Mouse (Mus musculus): ENCODE data around the gene Orai1. TPM values are rescaled to one million over a fixed set of nuclear protein-coding genes. Genes with fewer than 3 reads are reported as not detected.
"Not testable (repeated sequence)": the region's sequence is repeated elsewhere in the genome, so short reads cannot be mapped to it uniquely, and the experiment has no call there.

Orai1 gene
- polyA plus RNA-seq, 1 experiment, result 86.0 TPM

DNA sequence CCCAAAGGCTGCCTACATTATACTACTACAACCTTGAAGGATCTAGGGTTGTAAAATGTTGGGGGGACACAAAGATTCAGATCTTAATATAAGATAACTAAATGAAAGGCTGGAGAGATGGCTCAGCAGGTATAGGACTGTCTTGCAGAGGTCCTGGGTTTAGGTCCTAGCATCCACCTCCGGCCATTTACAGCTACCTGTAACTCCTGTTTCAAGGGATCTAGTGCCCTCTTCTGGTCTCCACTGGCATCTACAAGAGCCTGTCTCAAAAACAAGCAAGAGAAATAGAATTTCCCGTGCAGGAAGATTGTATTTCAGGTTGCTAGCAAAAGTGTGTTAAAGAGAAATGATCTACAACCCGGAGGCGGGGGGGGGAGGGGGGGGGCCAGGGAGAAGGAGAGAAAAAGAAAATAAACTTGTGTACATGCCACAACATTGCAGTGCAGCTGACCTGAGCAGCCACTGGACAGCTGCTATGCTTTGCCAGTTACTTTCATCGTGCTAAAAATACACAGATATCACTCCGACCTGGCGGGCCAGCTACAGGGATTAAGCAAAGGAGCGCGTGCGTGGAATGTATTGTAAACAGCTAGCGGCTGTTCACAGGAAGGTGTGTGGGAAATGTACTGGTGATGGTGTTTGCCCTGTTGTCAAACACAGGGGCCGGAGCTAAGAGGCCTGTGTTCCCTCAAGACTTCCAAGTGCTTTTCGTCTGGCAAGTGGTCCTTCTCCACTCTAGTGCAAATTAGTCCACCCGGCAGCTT, 45.1 kb downstream of the Orai1 start:
- no peak for DNase-seq (ENCODE audit: low read depth, low spot score)
- WGBS, result 22% methylated on average over 14 of the region's 14 CpGs

DNA sequence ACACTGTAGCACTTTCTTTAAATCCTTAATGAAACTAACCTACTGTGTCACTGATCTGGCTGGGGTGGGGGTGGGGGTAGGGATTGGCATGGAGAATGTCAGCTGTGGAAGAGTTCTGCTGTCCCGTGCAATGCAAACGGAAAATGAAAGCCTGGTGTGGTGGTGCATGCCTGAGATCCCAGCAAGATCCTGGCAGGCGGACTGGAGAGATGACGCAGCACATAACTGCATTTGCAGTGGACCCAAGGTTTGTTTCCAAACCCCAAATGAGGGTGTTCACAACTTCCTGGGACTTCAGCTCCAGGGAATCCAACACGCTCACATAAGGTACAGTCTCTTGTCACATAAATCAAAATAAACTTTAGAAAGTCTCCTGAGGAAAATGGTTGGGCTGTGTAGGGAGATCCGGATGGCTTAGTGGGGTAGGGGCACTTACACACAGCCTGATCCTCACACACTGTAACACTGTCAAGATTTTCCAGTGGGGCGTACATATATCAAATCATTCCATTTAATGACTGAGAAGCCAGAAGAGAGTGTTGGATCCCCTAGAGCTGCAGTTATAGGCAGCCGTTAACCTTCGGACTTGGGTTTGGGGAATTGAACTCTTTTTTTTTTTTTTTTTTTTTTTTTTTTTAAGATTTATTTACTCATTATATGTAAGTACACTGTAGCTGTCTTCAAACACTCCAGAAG, 46.0 kb downstream of the Orai1 start:
- 39% methylated on average over 9 of the region's 9 CpGs for WGBS
- DNase-seq (ENCODE audit: low read depth, low spot score), result no peak

DNA sequence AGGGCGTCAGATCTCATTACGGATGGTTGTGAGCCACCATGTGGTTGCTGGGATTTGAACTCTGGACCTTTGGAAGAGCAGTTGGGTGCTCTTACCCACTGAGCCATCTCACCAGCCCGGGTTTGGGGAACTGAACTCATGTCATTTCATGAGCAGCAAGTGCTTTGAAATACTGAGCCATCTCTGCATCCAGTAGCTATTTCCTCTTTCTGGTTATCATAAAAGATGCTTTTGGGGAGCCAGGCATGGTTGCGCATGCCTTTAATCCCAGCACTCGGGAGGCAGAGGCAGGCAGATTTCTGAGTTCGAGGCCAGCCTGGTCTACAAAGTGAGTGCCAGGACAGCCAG, 46.5 kb downstream of the Orai1 start:
- 58% methylated on average over 6 of the region's 6 CpGs for WGBS
- not testable (repeated sequence) for DNase-seq (ENCODE audit: low read depth, low spot score)

DNA sequence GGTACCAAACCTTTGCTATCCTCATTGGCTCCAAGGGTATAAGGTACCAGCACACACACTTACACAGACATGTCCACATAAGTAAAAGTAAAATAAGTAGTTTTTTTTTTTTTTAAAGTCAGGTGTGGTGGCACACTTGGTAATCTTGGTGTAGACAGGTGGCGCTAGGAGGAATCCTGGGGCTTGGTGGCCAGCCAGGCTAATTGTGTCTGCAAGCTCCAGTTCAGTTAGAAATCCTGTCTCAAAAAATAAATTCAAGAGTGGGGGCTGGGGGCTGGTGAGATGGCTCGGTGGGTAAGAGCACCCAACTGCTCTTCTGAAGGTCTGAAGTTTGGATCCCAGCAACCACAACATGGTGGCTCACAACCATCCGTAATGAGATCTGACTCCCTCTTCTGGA, 48.3 kb downstream of the Orai1 start:
- WGBS, result 87% methylated on average over 3 of the region's 3 CpGs

DNA sequence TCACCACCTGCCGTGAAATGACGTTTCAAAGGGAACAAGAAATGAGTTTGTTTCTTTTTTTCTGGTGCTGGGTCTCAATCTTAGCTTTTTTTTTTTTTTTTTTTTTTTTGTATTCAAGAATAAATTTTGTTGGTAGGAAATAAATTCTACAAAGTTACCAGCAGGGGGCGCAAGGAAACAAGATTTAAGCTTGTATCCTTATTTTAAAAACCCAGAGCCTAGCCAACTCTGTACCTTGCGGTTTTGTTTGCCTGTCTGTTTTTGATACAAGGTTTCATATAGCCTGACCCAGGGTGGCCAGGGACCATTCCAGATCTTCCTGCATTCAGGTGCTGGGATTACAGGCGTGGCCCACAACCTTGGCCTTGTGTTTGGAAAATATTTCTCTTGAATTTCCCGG, 49.3 kb downstream of the Orai1 start:
- 22% methylated on average over 6 of the region's 6 CpGs for WGBS
- DNase-seq (ENCODE audit: low read depth, low spot score), result no peak

More for the DNA sequence above, 48.3 kb downstream of the Orai1 start:
- DNase-seq (ENCODE audit: low read depth, low spot score), result no peak

DNA sequence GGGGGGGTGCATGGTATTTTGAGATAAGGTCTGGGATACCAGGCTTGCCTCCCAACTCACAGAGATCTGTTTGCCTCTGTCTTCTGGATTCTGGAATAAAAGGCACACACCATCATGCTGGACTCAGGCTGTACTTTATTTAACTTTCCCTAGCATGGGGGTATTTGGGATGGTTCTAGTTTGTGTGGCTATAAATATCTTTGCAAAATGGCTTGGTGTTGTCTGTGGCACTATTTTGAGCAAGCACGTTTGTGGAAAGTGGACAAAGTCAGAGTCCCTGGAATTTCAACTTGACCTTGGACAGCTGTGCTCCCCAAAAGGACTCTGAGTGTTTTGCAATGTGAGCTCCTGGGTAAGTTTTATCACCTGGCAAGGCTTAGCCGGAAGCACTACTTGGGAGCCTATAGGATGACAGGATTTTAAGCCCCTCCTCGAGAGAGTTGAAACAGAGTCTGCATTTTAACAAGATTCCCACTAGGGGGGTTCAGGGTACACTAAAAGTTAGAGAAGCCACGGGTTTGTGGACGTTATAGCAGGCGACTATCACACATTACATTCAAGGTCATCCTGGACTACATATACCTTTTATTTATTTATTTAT, 52.6 kb downstream of the Orai1 start:
- 4% methylated on average over 6 of the region's 6 CpGs for WGBS
- DNase-seq (ENCODE audit: low read depth, low spot score), result no peak

DNA sequence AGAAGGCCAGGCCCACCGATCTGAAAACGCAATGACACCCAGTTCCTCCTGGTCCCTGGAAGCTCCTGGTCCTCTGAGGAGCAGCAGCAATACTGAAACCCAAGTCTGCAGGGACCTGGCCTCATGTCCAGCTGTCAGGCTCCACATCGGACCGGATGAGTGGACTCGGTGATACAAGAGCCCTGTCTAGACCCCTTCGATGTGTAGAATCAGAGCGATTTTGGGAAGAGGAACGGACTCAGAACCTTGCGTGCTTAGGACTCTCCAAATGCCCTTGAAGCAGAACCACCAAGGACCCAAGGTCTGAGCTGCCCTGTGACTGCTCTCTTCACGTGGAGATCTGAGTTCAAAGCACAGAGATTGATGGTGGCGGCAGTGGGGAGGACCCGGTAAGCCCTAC, 53.2 kb downstream of the Orai1 start, which contains the start of gene Tmem120b:
Gene Tmem120b (plus strand): TSS at position 301 of the 400 bp plus-strand sequence.
- WGBS, result 86% methylated on average over 12 of the region's 12 CpGs
- DNase-seq (ENCODE audit: low read depth, low spot score), result no peak

DNA sequence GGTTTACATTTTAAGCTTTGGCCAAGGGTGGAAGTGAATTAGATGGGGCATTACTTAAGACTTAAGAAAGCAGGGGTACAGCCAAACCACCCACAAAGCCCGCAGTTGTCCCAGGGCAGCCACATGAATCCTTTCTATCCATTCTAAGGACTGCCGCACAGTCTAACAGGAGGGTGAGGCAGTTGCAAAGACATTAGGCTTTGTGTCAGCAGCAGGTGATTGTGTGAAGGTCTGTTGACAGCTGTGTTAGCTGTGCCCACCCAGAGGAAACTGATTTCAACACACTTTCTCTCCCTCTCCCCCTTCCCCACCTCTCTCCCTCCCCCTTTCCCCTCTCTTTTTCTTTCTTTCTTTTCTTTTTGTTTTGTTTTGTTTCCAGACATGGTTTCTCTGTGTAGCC, 53.8 kb downstream of the Orai1 start:
- no peak for DNase-seq (ENCODE audit: low read depth, low spot score)
- WGBS, result 93% methylated on average over 2 of the region's 2 CpGs

DNA sequence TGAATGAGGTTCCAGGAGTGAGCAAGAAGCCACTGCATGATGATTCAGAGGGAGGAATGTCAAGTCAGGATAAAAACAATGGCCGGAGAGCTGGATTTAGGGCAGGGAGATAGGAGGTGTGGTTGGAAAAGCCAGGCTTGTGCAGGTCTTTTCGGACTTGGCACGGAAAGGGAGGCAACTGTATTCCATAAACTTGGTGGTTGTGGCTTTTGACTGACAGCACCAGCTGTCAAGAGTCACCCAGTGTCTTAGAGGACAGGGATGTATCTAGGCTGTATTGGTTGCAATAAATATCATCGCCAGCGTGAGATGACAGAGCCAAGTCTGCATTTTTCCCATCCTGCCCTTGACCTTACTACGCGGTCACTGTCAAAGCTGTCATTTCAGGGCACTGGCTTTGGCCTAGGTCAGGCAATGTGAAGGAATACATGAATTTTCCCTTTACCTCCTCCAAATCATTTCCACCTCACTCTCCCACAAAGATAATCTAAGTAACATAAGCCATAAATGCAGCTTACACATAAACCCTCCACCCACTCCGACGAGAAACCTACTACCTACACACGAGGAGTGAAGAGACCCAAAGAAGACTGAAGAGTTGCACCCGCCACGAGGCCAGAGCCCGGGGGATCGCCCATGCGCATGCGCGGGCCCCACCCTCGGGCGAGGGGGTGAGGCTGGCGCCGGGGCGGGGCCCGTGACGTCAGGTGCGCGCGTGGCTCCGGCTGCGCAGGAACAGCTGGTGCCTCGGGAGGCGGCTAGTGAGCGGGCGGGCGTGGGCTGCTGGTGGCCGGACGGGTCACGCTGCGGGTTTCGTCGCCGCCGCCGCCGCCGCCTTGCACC, 60.9 kb downstream of the Orai1 start:
- peak; percentile 68 for DNase-seq (ENCODE audit: low read depth, low spot score)
- WGBS, result 6% methylated on average over 45 of the region's 45 CpGs

DNA sequence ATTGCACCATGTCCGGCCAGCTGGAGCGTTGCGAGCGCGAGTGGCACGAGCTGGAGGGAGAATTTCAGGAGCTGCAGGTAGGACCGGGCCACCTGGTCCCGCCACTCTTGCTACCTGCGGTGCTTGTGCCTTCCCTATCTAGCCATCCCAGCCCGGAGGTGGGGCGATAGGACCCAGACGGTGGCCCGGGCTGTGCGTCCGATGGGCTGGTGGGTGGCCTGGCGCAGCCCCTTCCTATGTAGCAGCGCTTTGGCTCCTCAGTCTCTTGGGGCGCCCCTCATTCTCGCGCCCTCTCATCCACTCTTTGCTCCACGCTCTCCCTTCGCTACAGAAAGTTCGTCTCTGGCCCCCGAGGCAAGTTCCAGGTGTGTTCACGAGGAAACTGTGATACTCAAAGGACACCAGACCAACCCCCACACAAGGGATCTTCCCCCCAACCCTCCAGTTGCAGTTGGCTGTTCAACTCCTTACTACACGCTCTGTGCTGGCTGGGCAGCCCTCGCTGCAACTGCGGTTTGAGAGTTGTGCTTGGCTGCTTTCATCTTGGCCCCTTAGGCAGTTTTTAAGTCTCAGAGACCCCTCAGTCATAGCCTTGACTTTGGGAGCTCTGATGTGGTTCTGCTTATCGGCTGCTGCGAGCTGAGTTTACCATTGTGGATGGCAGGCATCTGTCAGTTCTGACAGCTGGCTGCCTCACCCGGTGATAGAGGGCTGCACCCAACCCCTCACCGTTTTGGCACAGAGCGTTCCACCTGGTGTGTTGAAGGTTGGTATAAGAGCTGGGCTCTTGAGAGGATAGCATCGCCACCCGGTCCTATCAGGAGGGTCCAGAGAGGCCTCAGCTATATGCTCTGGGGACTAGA, 61.8 kb downstream of the Orai1 start:
- no peak for DNase-seq (ENCODE audit: low read depth, low spot score)
- 2% methylated on average over 35 of the region's 35 CpGs for WGBS

DNA sequence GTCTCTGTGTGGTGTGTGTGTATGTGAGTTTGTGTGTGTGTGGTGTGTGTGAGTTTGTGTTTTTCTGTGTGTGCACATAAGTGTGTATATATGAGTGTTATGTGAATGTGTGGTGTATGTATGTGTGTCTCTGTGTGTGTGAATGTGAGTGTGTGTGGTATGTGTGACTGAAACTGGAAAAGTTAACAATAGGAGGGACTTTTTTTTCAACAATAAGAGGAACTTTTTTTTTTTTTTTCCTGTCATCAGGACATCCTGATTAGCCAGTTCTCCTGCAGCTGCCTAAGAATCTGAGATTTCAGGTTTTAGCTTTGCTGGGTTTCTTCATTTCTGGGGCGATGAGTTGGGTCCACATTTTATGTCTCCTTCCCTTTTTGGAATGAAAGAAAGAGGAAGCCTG, 64.7 kb downstream of the Orai1 start:
- DNase-seq (ENCODE audit: low read depth, low spot score), result no peak
- 69% methylated on average over 1 of the region's 1 CpGs for WGBS

DNA sequence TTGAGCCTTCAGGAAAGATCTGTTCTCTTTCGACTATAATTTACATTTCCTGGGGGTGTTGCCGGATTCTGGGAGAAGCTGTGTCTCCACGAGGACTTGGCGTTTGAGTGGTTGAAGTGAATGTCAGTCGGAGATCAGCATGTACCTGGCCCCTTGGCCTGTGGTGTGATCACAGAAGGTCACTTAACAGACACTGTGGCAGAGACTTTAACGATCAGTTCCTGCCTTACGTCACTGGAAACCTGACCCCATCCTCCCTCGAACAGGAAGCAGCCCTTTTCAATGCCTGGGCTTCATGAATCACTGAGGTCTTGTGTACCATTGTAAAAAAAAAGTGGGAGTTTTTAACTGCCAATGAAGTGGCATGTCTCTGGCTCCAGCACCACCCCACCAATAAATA, 65.2 kb downstream of the Orai1 start:
- 62% methylated on average over 8 of the region's 8 CpGs for WGBS
- DNase-seq (ENCODE audit: low read depth, low spot score), result no peak

Other genes with a start within 250 kb of the Orai1 start
- 5.1 and 6.1 TPM in 2 replicates for gene Camkk2, start 235.7 kb upstream of the Orai1 start, polyA plus RNA-seq (2012; rRNA removed)
- gene Anapc5, start 193.7 kb upstream of the Orai1 start, polyA plus RNA-seq (2012; rRNA removed), result 183 and 186 TPM in 2 replicates
- gene Rnf34, start 165.0 kb upstream of the Orai1 start, polyA plus RNA-seq (2012; rRNA removed), result 7.7 and 7.8 TPM in 2 replicates
- gene Kdm2b, start 25.3 kb upstream of the Orai1 start, polyA plus RNA-seq (2012; rRNA removed), result 12.1 and 15.7 TPM in 2 replicates
- gene Morn3, start 31.9 kb downstream of the Orai1 start, polyA plus RNA-seq (2012; rRNA removed), result not detected in 2 replicates
- 3.9 and 4.7 TPM in 2 replicates for gene Tmem120b, start 53.3 kb downstream of the Orai1 start, polyA plus RNA-seq (2012; rRNA removed)
- gene Rhof, start 117.6 kb downstream of the Orai1 start, polyA plus RNA-seq (2012; rRNA removed), result 52.1 and 55.0 TPM in 2 replicates
- 5.3 and 7.3 TPM in 2 replicates for gene Setd1b, start 127.1 kb downstream of the Orai1 start, polyA plus RNA-seq (2012; rRNA removed)
- gene Psmd9, start 154.3 kb downstream of the Orai1 start, polyA plus RNA-seq (2012; rRNA removed), result 22.0 and 25.6 TPM in 2 replicates
- gene Hpd, start 167.7 kb downstream of the Orai1 start, polyA plus RNA-seq (2012; rRNA removed), result 42.3 and 60.9 TPM in 2 replicates
- 0.32 and 0.86 TPM in 2 replicates for gene Wdr66, start 237.0 kb downstream of the Orai1 start, polyA plus RNA-seq (2012; rRNA removed)

Measured in large intestine, adult 2 months (tissue).